Mouse (Mus musculus) heart, embryonic 11.5 days (tissue): Measurements from ENCODE around the gene Sft2d1. TPM values are rescaled to one million over a fixed set of nuclear protein-coding genes. Genes with fewer than 3 reads are reported as not detected.
A peak's percentile ranks its signal among the peaks of the same experiment; 100 is the strongest.

ENCODE experiments used
- ATAC-seq: fragments of 200-750 bp; cut with Nextera tagmentation; replicated peaks from 2 replicates; pipeline ENCODE4 v1.8.0; 2017; ENCODE audit warnings: moderate library complexity; ENCODE audit not compliant: insufficient number of reproducible peaks, low FRiP score, low TSS enrichment
- H3K27ac ChIP-seq: fragments of 300-500 bp; sonication (generic); 2 replicates; pipeline ENCODE4 v1.5.1; 2014; ENCODE audit warnings: mild to moderate bottlenecking, low read depth, low read length
- H3K27me3 ChIP-seq: fragments of 300-500 bp; sonication (generic); 2 replicates; pipeline ENCODE4 v1.6.1; 2014; ENCODE audit warnings: mild to moderate bottlenecking, low read length, mixed read lengths; ENCODE audit not compliant: control insufficient read depth, insufficient read depth
- H3K36me3 ChIP-seq: fragments of 300-500 bp; sonication (generic); 2 replicates; pipeline ENCODE4 v1.6.1; 2014; ENCODE audit warnings: mild to moderate bottlenecking, low read length, moderate library complexity, mixed read lengths; ENCODE audit not compliant: control insufficient read depth, insufficient read depth
- H3K4me1 ChIP-seq: fragments of 300-500 bp; sonication (generic); 2 replicates; pipeline ENCODE4 v1.6.1; 2014; ENCODE audit warnings: low read length; ENCODE audit not compliant: control insufficient read depth, insufficient read depth
- H3K4me2 ChIP-seq: fragments of 300-500 bp; sonication (generic); 2 replicates; pipeline ENCODE4 v1.6.1; 2014; ENCODE audit warnings: mild to moderate bottlenecking, moderate library complexity
- H3K4me3 ChIP-seq: fragments of 300-500 bp; sonication (generic); 2 replicates; pipeline ENCODE4 v1.5.1; 2014; ENCODE audit warnings: low read depth, low read length
- H3K9ac ChIP-seq: fragments of 300-500 bp; sonication (generic); 2 replicates; pipeline ENCODE4 v1.6.1; 2014; ENCODE audit warnings: mild to moderate bottlenecking, low read depth, low read length, moderate library complexity
- H3K9me3 ChIP-seq: fragments of 300-500 bp; sonication (generic); replicated peaks from 2 replicates; pipeline ENCODE4 v1.6.1; 2016; ENCODE audit warnings: low read length; ENCODE audit not compliant: control insufficient read depth
- WGBS: fragments of 180-500 bp; shearing (Covaris S2); extraction: QIAGEN DNeasy Blood & Tissue Kit; methylation state at CpG from one replicate; pipeline ENCODE4 v1.1.7; 2014; ENCODE audit not compliant: insufficient replicate concordance; 5-methylcytosine and 5-hydroxymethylcytosine counted together
- polyA plus RNA-seq: library from polyadenylated mRNA; unstranded; fragments of >200 nt; fragmentation: Nextera tagmentation; extraction: Ambion mirVana; gene quantifications from 2 replicates; pipeline ENCODE4 v1.2.1, GENCODE M21; 2014

Gene Sft2d1
- polyA plus RNA-seq, 1 experiment from 2014 or later: 66.9 TPM

DNA sequence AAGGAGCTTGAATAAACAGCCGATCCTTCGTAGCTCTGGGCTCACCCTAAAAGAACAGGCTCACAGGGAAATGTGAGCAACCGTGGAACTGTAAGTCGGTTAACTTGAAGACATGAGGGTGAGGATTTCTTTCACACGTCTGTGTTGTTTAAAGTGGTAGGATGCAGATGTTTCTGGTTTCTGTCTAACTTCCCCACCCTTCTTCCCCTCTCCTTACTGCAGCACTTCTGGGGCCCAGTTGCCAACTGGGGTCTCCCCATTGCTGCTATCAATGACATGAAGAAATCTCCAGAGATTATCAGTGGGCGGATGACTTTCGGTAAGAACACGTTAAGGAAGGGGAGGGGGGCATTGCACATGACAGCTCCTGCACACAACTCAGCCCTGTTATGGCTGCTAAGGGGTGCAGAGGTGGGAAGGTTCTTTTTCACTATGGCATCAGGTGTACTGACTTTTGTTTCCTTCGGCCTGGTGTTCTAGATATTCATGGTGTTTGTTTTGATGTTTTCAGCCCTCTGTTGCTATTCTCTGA, 14.5 kb upstream of the Sft2d1 start:
- H3K27me3 ChIP-seq: no peaks in the 10 kb centered on the region
- 81% methylated on average over 9 of the region's 9 CpGs for WGBS
- H3K9me3 ChIP-seq: no peaks in the 10 kb centered on the region
- no peaks in the 10 kb centered on the region; the same call in 1 of the 2 replicates for H3K36me3 ChIP-seq
- H3K4me2 ChIP-seq: no peak overlapping the region
- H3K27ac ChIP-seq: no peak overlapping the region
- H3K4me3 ChIP-seq: no peak overlapping the region
- no peaks in the 10 kb centered on the region for H3K4me1 ChIP-seq
- no peak overlapping the region for H3K9ac ChIP-seq
- ATAC-seq: no peak

DNA sequence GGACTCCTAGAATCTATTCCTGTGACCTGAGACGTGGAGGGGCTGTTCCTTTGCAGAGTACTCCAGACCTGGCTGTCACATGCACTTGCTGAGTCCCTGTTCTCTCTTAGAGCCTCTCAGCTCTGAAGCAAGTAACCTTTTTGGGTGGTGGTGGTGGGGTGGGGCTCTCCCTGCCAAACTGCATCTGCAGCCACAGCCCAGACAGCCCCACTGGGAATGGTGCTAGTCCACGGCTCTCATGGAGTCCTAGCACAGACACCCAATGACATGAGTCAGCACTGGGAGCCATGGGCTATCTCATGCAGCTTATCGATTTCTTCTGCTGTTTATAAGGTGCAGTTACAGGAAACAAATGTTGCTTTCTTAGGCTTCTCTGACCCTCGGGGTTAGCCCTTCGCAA, 13.2 kb upstream of the Sft2d1 start:
- 76% methylated on average over 5 of the region's 5 CpGs for WGBS
- Histone ChIP-seq H3K4me2 (no peak overlapping the region), H3K36me3 (no peaks in the 10 kb centered on the region; the same call in 1 of the 2 replicates), H3K4me1 (no peaks in the 10 kb centered on the region), H3K27me3 (no peaks in the 10 kb centered on the region), H3K27ac (no peak overlapping the region), H3K4me3 (no peak overlapping the region), H3K9me3 (no peaks in the 10 kb centered on the region), H3K9ac (no peak overlapping the region)
- ATAC-seq: no peak

- 85% methylated on average over 2 of the region's 2 CpGs for WGBS
- Histone ChIP-seq H3K27ac (no peak overlapping the region), H3K27me3 (no peaks in the 10 kb centered on the region), H3K9me3 (no peaks in the 10 kb centered on the region), H3K36me3 (no peaks in the 10 kb centered on the region; the same call in 1 of the 2 replicates), H3K9ac (no peak overlapping the region), H3K4me1 (no peaks in the 10 kb centered on the region), H3K4me2 (no peak overlapping the region), H3K4me3 (no peak overlapping the region)
- no peak for ATAC-seq
Observed at GRCm38 (mm10) chr17:8298281-8298680, 12.6 kb upstream of the Sft2d1 start.

DNA sequence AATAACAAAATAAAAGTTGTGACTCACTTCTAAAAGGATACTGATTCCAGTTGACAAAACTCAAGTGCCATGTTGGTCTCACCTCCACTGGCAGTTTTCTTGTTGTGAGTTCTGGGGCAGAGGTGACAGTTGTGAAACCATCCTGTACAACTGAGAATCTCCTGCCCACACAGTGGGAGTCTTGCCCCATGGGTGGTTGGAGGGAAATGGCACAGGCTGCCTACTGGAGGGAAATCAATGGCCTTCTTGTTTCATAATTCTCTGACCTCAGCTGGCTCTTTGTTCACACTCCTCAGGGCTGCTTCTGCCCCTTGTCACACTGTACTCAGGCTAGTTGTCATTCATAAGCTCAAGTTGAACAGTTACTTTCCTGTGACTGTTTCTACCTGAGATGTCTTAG, 11.4 kb upstream of the Sft2d1 start:
- no peak overlapping the region for H3K27ac ChIP-seq
- H3K36me3 ChIP-seq: no peaks in the 10 kb centered on the region; the same call in 1 of the 2 replicates
- no peak overlapping the region for H3K4me2 ChIP-seq
- H3K4me3 ChIP-seq: no peak overlapping the region
- H3K9ac ChIP-seq: no peak overlapping the region
- H3K4me1 ChIP-seq: no peaks in the 10 kb centered on the region
- no peaks in the 10 kb centered on the region for H3K27me3 ChIP-seq
- ATAC-seq: no peak
- H3K9me3 ChIP-seq: no peaks in the 10 kb centered on the region

DNA sequence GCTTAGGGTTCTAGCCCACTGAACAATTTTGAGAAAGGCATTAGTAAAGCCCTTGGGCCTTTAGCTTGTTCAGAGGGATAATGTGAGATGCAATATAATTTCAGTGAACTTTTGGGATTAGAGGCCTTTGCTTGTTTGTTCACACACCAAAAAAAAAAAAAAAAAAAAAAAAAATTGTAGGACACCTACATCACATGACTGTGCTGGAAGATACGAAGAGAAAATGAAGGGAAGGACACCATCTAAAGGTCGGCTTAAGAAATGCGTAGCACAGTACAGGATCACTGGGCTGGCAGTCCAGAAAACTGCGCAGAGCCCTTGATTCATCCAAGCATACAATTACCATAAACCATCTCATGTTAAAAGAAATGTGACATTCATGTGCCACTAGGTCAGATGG, 9.4 kb upstream of the Sft2d1 start:
- 82% methylated on average over 4 of the region's 4 CpGs for WGBS
- Histone ChIP-seq H3K9me3 (no peaks in the 10 kb centered on the region), H3K4me2 (no peak overlapping the region), H3K27ac (no peak overlapping the region), H3K4me1 (no peaks in the 10 kb centered on the region), H3K4me3 (no peak overlapping the region), H3K9ac (no peak overlapping the region), H3K36me3 (no peaks in the 10 kb centered on the region; the same call in 1 of the 2 replicates), H3K27me3 (no peaks in the 10 kb centered on the region)
- no peak for ATAC-seq

DNA sequence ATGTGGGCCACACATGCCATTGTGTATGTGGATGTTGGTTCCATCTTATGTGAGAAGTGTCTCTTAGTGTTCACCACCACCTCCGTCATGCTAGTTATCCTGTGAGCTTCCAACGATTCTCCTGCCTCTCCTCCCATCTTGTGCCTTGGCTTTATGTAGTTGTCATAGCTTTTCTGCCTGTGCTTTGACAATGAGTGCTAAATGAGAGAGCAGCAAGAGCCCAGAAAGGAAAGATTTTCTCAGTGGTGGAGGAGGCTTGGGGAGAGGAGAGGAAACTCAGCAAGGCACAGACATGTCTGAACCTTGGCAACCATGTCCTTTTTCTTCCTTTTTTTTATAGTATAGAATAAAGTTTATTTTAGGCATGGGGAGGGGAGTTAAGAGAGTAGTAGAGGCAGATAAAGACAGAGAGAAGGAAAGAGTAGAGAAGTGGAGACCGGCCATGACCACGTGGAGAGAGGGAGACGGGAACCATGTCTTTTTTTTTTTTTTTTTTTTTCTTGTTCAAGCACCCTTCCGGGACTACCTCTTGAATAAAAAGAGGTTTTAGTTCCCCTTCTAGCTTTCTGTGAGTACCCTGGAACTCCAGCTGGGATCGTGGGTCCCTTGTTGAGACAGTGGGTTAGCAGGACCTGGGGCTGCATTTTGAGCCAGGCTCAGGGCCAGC, 8.0 kb upstream of the Sft2d1 start:
- no peak for ATAC-seq
- no peak overlapping the region for H3K9ac ChIP-seq
- H3K4me1 ChIP-seq: no peaks in the 10 kb centered on the region
- H3K4me3 ChIP-seq: no peak overlapping the region
- WGBS: 66% methylated on average over 7 of the region's 7 CpGs
- no peaks in the 10 kb centered on the region for H3K9me3 ChIP-seq
- no peaks in the 10 kb centered on the region for H3K27me3 ChIP-seq
- no peaks in the 10 kb centered on the region for H3K36me3 ChIP-seq
- H3K4me2 ChIP-seq: no peak overlapping the region
- no peak overlapping the region for H3K27ac ChIP-seq

- Histone ChIP-seq H3K27me3 (no peaks in the 10 kb centered on the region), H3K9me3 (no peaks in the 10 kb centered on the region), H3K9ac (no peak overlapping the region), H3K36me3 (no peaks in the 10 kb centered on the region), H3K4me3 (no peak overlapping the region), H3K4me1 (no peaks in the 10 kb centered on the region), H3K4me2 (no peak overlapping the region), H3K27ac (no peak overlapping the region)
- no peak for ATAC-seq
- 58% methylated on average over 5 of the region's 5 CpGs for WGBS
Observed at GRCm38 (mm10) chr17:8303671-8304070, 7.2 kb upstream of the Sft2d1 start.

- Histone ChIP-seq H3K9ac (no peak overlapping the region), H3K27me3 (no peaks in the 10 kb centered on the region), H3K4me1 (no peaks in the 10 kb centered on the region), H3K4me3 (no peak overlapping the region), H3K27ac (no peak overlapping the region), H3K9me3 (no peaks in the 10 kb centered on the region), H3K36me3 (no peaks in the 10 kb centered on the region), H3K4me2 (no peak overlapping the region)
- WGBS: 26% methylated on average over 3 of the region's 3 CpGs
- no peak for ATAC-seq
Observed at GRCm38 (mm10) chr17:8305801-8306200, 5.1 kb upstream of the Sft2d1 start.

DNA sequence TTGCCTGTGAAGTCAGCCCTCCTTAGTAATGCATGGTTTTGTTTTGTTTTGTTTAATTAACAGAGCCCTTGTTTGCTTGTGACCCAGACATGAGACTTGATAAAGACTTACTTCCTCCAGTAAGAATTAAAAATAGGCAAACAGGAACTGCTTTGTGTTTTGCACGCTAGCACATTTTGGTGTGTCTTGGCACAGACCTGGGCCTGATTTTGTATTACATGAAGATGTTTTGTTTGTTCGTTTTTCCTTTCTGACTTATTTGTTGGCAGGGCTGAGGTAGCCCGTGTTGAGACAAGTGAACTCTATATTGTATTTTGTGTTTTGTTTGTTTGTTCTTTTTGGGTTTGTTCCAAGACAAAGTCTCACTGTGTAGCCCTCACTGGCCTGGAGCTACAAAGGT, 849 bp downstream of the Sft2d1 start:
- Histone ChIP-seq H3K4me1 (peaks cover 11% of the 10 kb centered on the region), H3K27ac (no peak overlapping the region), H3K36me3 (no peaks in the 10 kb centered on the region), H3K9ac (peak overlapping the region; percentile 81), H3K27me3 (no peaks in the 10 kb centered on the region), H3K4me2 (peak overlapping the region; percentile 75), H3K9me3 (no peaks in the 10 kb centered on the region), H3K4me3 (peak overlapping the region; percentile 86)
- 32% methylated on average over 3 of the region's 3 CpGs for WGBS
- no peak for ATAC-seq
